Mouse (Mus musculus) intestine, embryonic 16.5 days (tissue): ENCODE results near the gene Gm9736. TPM values are rescaled to one million over a fixed set of nuclear protein-coding genes. Genes with fewer than 3 reads are reported as not detected.
"Not testable (repeated sequence)": the region's sequence is repeated elsewhere in the genome, so short reads cannot be mapped to it uniquely, and the experiment has no call there.

Experiments used
- ATAC-seq: fragments of 200-750 bp; cut with Nextera tagmentation; 2 replicates; pipeline ENCODE4 v1.8.0; 2017; ENCODE audit warnings: moderate TSS enrichment, moderate library complexity
- H3K27ac ChIP-seq: fragments of 300-500 bp; sonication (generic); 2 replicates; pipeline ENCODE4 v1.5.1; 2014; ENCODE audit warnings: mild to moderate bottlenecking, low read length
- H3K27me3 ChIP-seq: fragments of 300-500 bp; sonication (generic); replicated peaks from 2 replicates; pipeline ENCODE4 v1.6.1; 2014; ENCODE audit warnings: low read length, control low read depth, mixed read lengths; ENCODE audit not compliant: control insufficient read depth, insufficient read depth
- H3K36me3 ChIP-seq: fragments of 300-500 bp; sonication (generic); 2 replicates; pipeline ENCODE4 v1.6.1; 2014; ENCODE audit warnings: low read length, control low read depth; ENCODE audit not compliant: control insufficient read depth, insufficient read depth
- H3K4me1 ChIP-seq: fragments of 300-500 bp; sonication (generic); 2 replicates; pipeline ENCODE4 v1.6.1; 2014; ENCODE audit warnings: low read length, control low read depth, mixed read lengths; ENCODE audit not compliant: control insufficient read depth, insufficient read depth
- H3K4me2 ChIP-seq: fragments of 300-500 bp; sonication (generic); 2 replicates; pipeline ENCODE4 v1.6.1; 2014; ENCODE audit warnings: low read depth, low read length, control low read depth
- H3K4me3 ChIP-seq: fragments of 300-500 bp; sonication (generic); 2 replicates; pipeline ENCODE4 v1.5.1; 2014; ENCODE audit warnings: mild to moderate bottlenecking, low read length
- H3K9ac ChIP-seq: fragments of 300-500 bp; sonication (generic); 2 replicates; pipeline ENCODE4 v1.6.1; 2014; ENCODE audit warnings: low read depth, low read length
- H3K9me3 ChIP-seq: fragments of 300-500 bp; sonication (generic); 2 replicates; pipeline ENCODE4 v1.6.1; 2016; ENCODE audit warnings: low read length, control low read depth; ENCODE audit not compliant: control insufficient read depth
- WGBS: fragments of 180-500 bp; shearing (Covaris S2); extraction: QIAGEN DNeasy Blood & Tissue Kit; methylation state at CpG from one replicate; pipeline ENCODE4 v1.1.7; 2014; 5-methylcytosine and 5-hydroxymethylcytosine counted together
- polyA plus RNA-seq: library from polyadenylated mRNA; unstranded; fragments of >200 nt; fragmentation: Nextera tagmentation; extraction: Ambion mirVana; gene quantifications from 2 replicates; pipeline ENCODE4 v1.2.1, GENCODE M21; 2015

The Gm9736 gene
- not detected in 2 replicates for polyA plus RNA-seq

DNA sequence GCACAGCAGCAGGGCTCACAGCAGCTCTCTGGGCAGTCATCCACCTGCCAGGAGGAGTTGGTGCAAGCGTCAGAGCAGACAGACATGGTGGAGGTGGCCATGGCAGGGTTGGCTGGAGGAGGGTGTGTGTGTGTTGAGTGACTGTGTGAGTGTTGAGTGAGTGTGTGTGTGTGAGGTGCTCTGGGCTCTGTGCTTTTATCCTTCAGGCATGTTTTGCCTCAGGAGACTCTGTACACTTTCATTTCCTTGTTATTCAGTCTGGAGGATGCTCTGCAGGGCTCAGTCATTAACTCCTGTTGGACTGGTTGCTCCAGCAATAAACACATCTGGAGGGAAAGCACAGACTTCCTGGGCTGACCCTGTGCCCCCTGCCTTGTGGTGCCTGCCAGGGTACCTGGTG is at the start of gene Gm9736:
Gene Gm9736, minus strand, starts transcription at position 101 of the 400 bp plus-strand sequence.
- H3K27me3 ChIP-seq, H3K9ac ChIP-seq, H3K4me1 ChIP-seq, H3K9me3 ChIP-seq, H3K36me3 ChIP-seq, ATAC-seq, H3K4me2 ChIP-seq, H3K4me3 ChIP-seq, H3K27ac ChIP-seq: not testable (repeated sequence)
- WGBS = 75% methylated on average over 1 of the region's 1 CpGs

- ATAC-seq = peak; percentile 42; the same call in 1 of the 2 replicates
- H3K9me3 ChIP-seq = no peaks in the 10 kb centered on the region
Measured at GRCm38 (mm10) chr10:77798921-77799508, 47.9 kb upstream of the Gm9736 start, which contains the start of gene Gm19668. Gm19668 (minus strand) TSS chr10:77799133.

DNA sequence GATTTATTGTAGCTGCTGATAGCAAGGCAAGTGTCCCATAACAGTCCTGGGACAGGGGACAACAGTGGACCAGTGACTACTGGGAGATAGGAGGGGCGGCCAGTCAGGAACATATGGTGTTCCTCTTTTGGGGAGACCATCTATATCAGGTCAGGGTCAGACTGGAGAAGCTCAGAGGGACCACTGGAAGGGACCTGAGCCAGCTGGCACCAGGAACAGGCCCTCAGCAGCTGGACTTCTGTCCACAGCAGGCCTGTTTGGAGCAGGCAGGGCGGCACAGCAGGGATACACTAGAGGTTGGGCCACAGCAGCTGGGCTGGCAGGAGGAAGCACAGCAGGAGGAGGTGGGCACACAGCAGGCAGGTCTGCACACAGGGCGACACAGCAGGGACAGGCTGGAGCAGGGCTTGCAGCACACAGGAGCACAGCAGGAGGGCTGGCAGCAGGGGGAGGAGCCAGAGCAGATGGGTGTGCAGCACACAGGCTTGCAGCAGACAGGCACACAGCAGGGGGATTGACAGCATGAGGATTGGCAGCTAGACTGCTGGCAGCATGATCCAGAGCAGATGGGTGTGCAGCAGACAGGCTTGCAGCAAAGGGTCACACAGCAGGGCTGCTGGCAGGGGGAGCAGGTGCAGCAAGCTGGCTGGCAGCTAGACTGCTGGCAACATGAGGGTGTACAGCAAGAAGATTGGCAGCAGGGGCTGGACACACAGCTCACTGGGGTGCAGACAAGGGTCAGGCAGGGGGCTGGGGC is 47.2 kb upstream of the Gm9736 start:
- H3K4me2 ChIP-seq, H3K27ac ChIP-seq, H3K4me3 ChIP-seq, H3K4me1 ChIP-seq, H3K9me3 ChIP-seq, H3K27me3 ChIP-seq, ATAC-seq, H3K36me3 ChIP-seq, H3K9ac ChIP-seq: not testable (repeated sequence)
- WGBS = 36% methylated on average over 3 of the region's 3 CpGs

More at GRCm38 (mm10) chr10:77798921-77799508, 47.9 kb upstream of the Gm9736 start, which contains the start of gene Gm19668:
- 41% methylated on average over 8 of the region's 8 CpGs for WGBS
- H3K4me3 ChIP-seq = no peak within 1 kb of the TSS
- H3K27me3 ChIP-seq = no peaks in the 10 kb centered on the region
- no peak within 1 kb of the TSS for H3K9ac ChIP-seq
- no peaks in the 10 kb centered on the region for H3K4me1 ChIP-seq
- H3K36me3 ChIP-seq = no peaks in the 10 kb centered on the region
- no peak within 1 kb of the TSS for H3K4me2 ChIP-seq
- H3K27ac ChIP-seq = no peak within 1 kb of the TSS

GRCm38 (mm10) chr10:77797677-77798076 is 46.5 kb upstream of the Gm9736 start:
- H3K4me1 ChIP-seq = no peaks in the 10 kb centered on the region
- H3K27me3 ChIP-seq = no peaks in the 10 kb centered on the region
- 33% methylated on average over 3 of the region's 3 CpGs for WGBS
- H3K9ac ChIP-seq = no peak overlapping the region
- no peak overlapping the region for H3K4me3 ChIP-seq
- no peak overlapping the region for H3K4me2 ChIP-seq
- no peak for ATAC-seq
- no peak overlapping the region for H3K27ac ChIP-seq
- no peaks in the 10 kb centered on the region for H3K36me3 ChIP-seq
- no peaks in the 10 kb centered on the region for H3K9me3 ChIP-seq

DNA sequence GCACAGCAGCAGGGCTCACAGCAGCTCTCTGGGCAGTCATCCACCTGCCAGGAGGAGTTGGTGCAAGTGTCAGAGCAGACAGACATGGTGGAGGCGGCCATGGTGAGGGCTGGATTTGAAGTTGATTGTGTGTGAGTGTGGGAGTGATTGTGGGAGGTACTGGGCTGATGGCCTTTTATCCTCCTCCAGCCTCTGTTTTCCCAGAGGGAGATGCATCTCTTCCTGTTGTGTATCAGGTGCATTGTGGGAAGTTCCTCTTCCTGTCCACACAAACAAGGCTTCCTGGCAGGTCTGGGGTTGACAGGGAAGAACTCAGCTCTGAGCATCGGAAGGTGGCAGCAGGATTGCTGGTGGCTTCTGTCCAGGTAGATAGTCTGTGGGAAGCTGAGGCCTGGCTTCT is 43.8 kb upstream of the Gm9736 start, which contains the start of gene Gm9639:
Gene Gm9639, minus strand, starts transcription at position 101 of the 400 bp plus-strand sequence.
- H3K36me3 ChIP-seq = no peaks in the 10 kb centered on the region
- no peaks in the 10 kb centered on the region for H3K27me3 ChIP-seq
- no peak within 1 kb of the TSS for H3K9ac ChIP-seq
- no peak within 1 kb of the TSS for H3K27ac ChIP-seq
- H3K9me3 ChIP-seq = no peaks in the 10 kb centered on the region
- no peaks in the 10 kb centered on the region for H3K4me1 ChIP-seq
- H3K4me2 ChIP-seq = no peak within 1 kb of the TSS
- no peak for ATAC-seq
- 55% methylated on average over 2 of the region's 2 CpGs for WGBS
- H3K4me3 ChIP-seq = no peak within 1 kb of the TSS

DNA sequence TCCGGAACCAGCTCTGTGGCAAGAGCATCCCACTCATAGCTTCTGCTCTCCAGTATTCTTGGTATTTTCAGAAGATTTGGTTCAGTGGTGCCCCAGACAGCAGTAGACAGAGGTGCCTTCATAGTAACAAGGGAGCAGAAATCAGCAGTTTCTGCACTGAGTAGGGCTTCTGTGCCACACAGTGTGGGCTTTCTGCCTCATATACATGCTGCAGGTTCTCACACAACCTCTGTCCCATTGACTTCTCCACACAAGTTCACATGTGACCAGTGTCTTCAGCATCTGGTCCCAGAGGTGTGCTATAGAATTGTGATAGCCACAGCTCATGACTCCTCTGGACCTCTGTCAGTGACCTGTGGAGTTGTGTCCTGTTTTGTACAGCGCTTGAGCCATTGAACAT is 37.5 kb upstream of the Gm9736 start:
- no peak overlapping the region for H3K4me2 ChIP-seq
- no peak overlapping the region for H3K9ac ChIP-seq
- H3K27me3 ChIP-seq = no peaks in the 10 kb centered on the region
- H3K27ac ChIP-seq = no peak overlapping the region
- ATAC-seq = no peak
- no peaks in the 10 kb centered on the region for H3K9me3 ChIP-seq
- 74% methylated on average over 2 of the region's 2 CpGs for WGBS
- no peaks in the 10 kb centered on the region for H3K4me1 ChIP-seq
- no peaks in the 10 kb centered on the region for H3K36me3 ChIP-seq
- H3K4me3 ChIP-seq = no peak overlapping the region

DNA sequence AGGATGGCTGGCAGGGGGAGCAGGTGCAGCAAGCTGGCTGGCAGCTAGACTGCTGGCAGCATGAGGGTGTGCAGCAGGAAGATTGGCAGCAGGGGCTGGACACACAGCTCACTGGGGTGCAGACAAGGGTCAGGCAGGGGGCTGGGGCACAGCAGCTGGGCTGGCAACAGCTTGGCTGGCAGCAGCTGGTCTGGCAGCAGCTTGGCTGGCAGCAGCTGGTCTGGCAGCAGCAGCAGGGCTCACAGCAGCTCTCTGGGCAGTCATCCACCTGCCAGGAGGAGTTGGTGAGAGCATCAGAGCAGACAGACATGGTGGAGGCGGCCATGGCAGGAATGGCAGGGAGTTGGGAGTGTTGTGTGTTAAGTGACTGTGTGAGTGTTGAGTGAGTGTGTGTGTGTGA is 36.7 kb upstream of the Gm9736 start, which contains the start of gene Gm7137:
Gene Gm7137, minus strand, starts transcription at position 325 of the 400 bp plus-strand sequence.
- ATAC-seq, H3K9ac ChIP-seq, H3K4me1 ChIP-seq, H3K9me3 ChIP-seq, H3K4me3 ChIP-seq, H3K36me3 ChIP-seq, H3K4me2 ChIP-seq, H3K27ac ChIP-seq, H3K27me3 ChIP-seq: not testable (repeated sequence)
- 78% methylated on average over 1 of the region's 1 CpGs for WGBS

DNA sequence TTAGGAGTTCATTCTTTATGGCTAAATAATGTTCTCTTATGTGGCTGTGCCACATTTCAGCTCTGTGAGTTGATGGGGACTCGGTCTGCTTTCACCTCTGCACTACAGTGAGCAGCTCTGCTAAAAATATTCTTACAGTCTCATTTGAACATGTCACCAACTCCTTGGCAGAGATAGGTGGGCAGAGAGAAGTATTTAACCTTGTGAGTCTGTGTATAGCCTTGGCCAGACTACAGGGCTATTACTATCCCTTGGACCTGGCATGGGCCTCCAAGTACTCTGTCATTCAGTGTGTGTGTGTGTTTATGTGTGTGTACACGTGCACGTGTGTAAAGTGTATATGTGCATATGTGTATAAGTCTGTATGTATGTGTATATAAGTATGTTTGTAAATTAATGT is 32.2 kb upstream of the Gm9736 start:
- not testable (repeated sequence) for ATAC-seq, H3K9me3 ChIP-seq, H3K4me2 ChIP-seq, H3K27me3 ChIP-seq, H3K9ac ChIP-seq, H3K36me3 ChIP-seq, H3K27ac ChIP-seq, H3K4me3 ChIP-seq, H3K4me1 ChIP-seq
- WGBS = 94% methylated on average over 1 of the region's 3 CpGs

DNA sequence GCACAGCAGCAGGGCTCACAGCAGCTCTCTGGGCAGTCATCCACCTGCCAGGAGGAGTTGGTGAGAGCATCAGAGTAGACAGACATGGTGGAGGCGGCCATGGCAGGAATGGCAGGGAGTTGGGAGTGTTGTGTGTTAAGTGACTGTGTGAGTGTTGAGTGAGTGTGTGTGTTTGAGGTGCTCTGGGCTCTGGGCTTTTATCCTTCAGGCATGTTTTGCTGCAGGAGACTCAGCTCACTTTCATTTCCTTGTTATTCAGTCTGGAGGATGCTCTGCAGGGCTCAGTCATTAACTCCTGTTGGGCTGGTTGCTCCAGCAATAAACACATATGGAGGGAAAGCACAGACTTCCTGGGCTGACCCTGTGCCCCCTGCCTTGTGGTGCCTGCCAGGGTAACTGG is 31.3 kb upstream of the Gm9736 start, which contains the start of gene Gm3250:
Gene Gm3250, minus strand, starts transcription at position 101 of the 400 bp plus-strand sequence.
- not testable (repeated sequence) for H3K27me3 ChIP-seq, H3K9me3 ChIP-seq, H3K4me2 ChIP-seq, ATAC-seq, H3K4me1 ChIP-seq, H3K4me3 ChIP-seq, H3K27ac ChIP-seq, H3K9ac ChIP-seq, H3K36me3 ChIP-seq
- WGBS = 88% methylated on average over 1 of the region's 1 CpGs
